Mouse (Mus musculus): ENCODE measurements around the gene Sh3tc1. TPM values are rescaled to one million over a fixed set of nuclear protein-coding genes. Genes with fewer than 3 reads are reported as not detected.

Sh3tc1 gene
- total RNA-seq, 2 experiments from 2014 or later, result 1.7 to 2.4 TPM

- Histone ChIP-seq H3K4me3 (no peak overlapping the region), H3K27ac (no peak overlapping the region)
- no peak for DNase-seq (ENCODE audit: low spot score in 2 of 2)
- TF ChIP-seq CTCF (conservative IDR thresholded peaks at IDR 0.05), result no peak
These were observed 5.6 kb upstream of the Sh3tc1 start for GRCm38 (mm10) chr5:35745406-35745805.

- peak in 1 of 2 experiments; percentile 37 for DNase-seq (ENCODE audit: low spot score in 2 of 2)
- Histone ChIP-seq H3K27ac (peak overlapping the region; percentile 53; the same call in 1 of the 2 replicates), H3K4me3 (no peak overlapping the region)
- no peak for TF ChIP-seq CTCF (conservative IDR thresholded peaks at IDR 0.05)
These were observed 4.4 kb upstream of the Sh3tc1 start for GRCm38 (mm10) chr5:35743990-35744722.

GRCm38 (mm10) chr5:35743238-35743951, 3.6 kb upstream of the Sh3tc1 start:
- Histone ChIP-seq H3K4me3 (no peak overlapping the region), H3K27ac (peak overlapping the region; percentile 53; the same call in 1 of the 2 replicates)
- no peak for TF ChIP-seq CTCF (conservative IDR thresholded peaks at IDR 0.05)
- no peak for DNase-seq (ENCODE audit: low spot score in 2 of 2)

- no peak overlapping the region for H3K27ac ChIP-seq
- TF ChIP-seq CTCF (conservative IDR thresholded peaks at IDR 0.05), result no peak
- no peak overlapping the region for H3K4me3 ChIP-seq
- no peak for DNase-seq (ENCODE audit: low spot score in 2 of 2)
These were observed 1.5 kb upstream of the Sh3tc1 start for GRCm38 (mm10) chr5:35741225-35741820.

- Histone ChIP-seq H3K27ac (no peak overlapping the region), H3K4me3 (no peak overlapping the region)
- no peak for TF ChIP-seq CTCF (conservative IDR thresholded peaks at IDR 0.05)
- DNase-seq (ENCODE audit: low spot score in 2 of 2), result no peak
These were observed 929 bp upstream of the Sh3tc1 start for GRCm38 (mm10) chr5:35740716-35741115.

- TF ChIP-seq CTCF (conservative IDR thresholded peaks at IDR 0.05), result no peak
- no peak for DNase-seq (ENCODE audit: low spot score in 2 of 2)
- Histone ChIP-seq H3K27ac (no peak overlapping the region), H3K4me3 (no peak overlapping the region)
These were observed 782 bp downstream of the Sh3tc1 start for GRCm38 (mm10) chr5:35739005-35739404.

- no peak for TF ChIP-seq CTCF (conservative IDR thresholded peaks at IDR 0.05)
- Histone ChIP-seq H3K27ac (no peak overlapping the region), H3K4me3 (no peak overlapping the region)
- no peak for DNase-seq (ENCODE audit: low spot score in 2 of 2)
These were observed 2.4 kb downstream of the Sh3tc1 start for GRCm38 (mm10) chr5:35737231-35737901.

GRCm38 (mm10) chr5:35733523-35733922, 6.3 kb downstream of the Sh3tc1 start:
- H3K4me3 ChIP-seq, result no peak overlapping the region
- TF ChIP-seq CTCF (conservative IDR thresholded peaks at IDR 0.05), result no peak

GRCm38 (mm10) chr5:35731006-35731405, 8.8 kb downstream of the Sh3tc1 start:
- TF ChIP-seq CTCF (conservative IDR thresholded peaks at IDR 0.05), result no peak

More at GRCm38 (mm10) chr5:35733523-35733922, 6.3 kb downstream of the Sh3tc1 start:
- DNase-seq (ENCODE audit: low spot score in 2 of 2), result no peak
- no peak overlapping the region for H3K27ac ChIP-seq

GRCm38 (mm10) chr5:35730552-35730951, 9.2 kb downstream of the Sh3tc1 start:
- Histone ChIP-seq H3K4me3 (no peak overlapping the region), H3K27ac (no peak overlapping the region; the same call in 1 of the 2 replicates)
- DNase-seq (ENCODE audit: low spot score in 2 of 2), result no peak
- no peak for TF ChIP-seq CTCF (conservative IDR thresholded peaks at IDR 0.05)

More at GRCm38 (mm10) chr5:35731006-35731405, 8.8 kb downstream of the Sh3tc1 start:
- no peak for DNase-seq (ENCODE audit: low spot score in 2 of 2)
- no peak overlapping the region for H3K27ac ChIP-seq
- H3K4me3 ChIP-seq, result no peak overlapping the region

GRCm38 (mm10) chr5:35729844-35730243, 9.9 kb downstream of the Sh3tc1 start:
- no peak for DNase-seq (ENCODE audit: low spot score in 2 of 2)
- TF ChIP-seq CTCF (conservative IDR thresholded peaks at IDR 0.05), result no peak
- Histone ChIP-seq H3K4me3 (no peak overlapping the region), H3K27ac (peak overlapping the region; percentile 73)

- Histone ChIP-seq H3K4me3 (peak overlapping the region; percentile 39), H3K27ac (peak overlapping the region; percentile 73)
- peak in 1 of 2 experiments; percentile 46 for DNase-seq (ENCODE audit: low spot score in 2 of 2)
- no peak for TF ChIP-seq CTCF (conservative IDR thresholded peaks at IDR 0.05)
These were observed 10.8 kb downstream of the Sh3tc1 start for GRCm38 (mm10) chr5:35728957-35729460.
